Mouse (Mus musculus): ENCODE data around the gene Hsd3b1. TPM values are rescaled to one million over a fixed set of nuclear protein-coding genes. Genes with fewer than 3 reads are reported as not detected.
"Not testable (repeated sequence)": the region's sequence is repeated elsewhere in the genome, so short reads cannot be mapped to it uniquely, and the experiment has no call there.

Gene Hsd3b1
- total RNA-seq (2021), result not detected

- no peak for DNase-seq
Observed at GRCm38 (mm10) chr3:98859576-98859975, at the start of gene Hsd3b1. Hsd3b1 (minus strand) TSS chr3:98859794.

GRCm38 (mm10) chr3:98897606-98898005 is 38.0 kb upstream of the Hsd3b1 start:
- DNase-seq, result no peak

- DNase-seq, result no peak
Observed at GRCm38 (mm10) chr3:98895071-98895601, 35.5 kb upstream of the Hsd3b1 start.

- no peak for DNase-seq
Observed at GRCm38 (mm10) chr3:98893057-98893772, 33.6 kb upstream of the Hsd3b1 start, which contains the start of gene Hao2. Hao2 (minus strand) TSS chr3:98893239.

- no peak for DNase-seq
Observed at GRCm38 (mm10) chr3:98890430-98890829, 30.8 kb upstream of the Hsd3b1 start.

GRCm38 (mm10) chr3:98888206-98888605 is 28.6 kb upstream of the Hsd3b1 start:
- no peak for DNase-seq

GRCm38 (mm10) chr3:98880831-98881230 is 21.2 kb upstream of the Hsd3b1 start:
- no peak for DNase-seq

GRCm38 (mm10) chr3:98880216-98880615 is 20.6 kb upstream of the Hsd3b1 start:
- DNase-seq, result no peak

GRCm38 (mm10) chr3:98868219-98868618 is 8.6 kb upstream of the Hsd3b1 start:
- no peak for DNase-seq

- DNase-seq, result no peak
Observed at GRCm38 (mm10) chr3:98862800-98863199, 3.2 kb upstream of the Hsd3b1 start.

GRCm38 (mm10) chr3:98858051-98858450 is 1.5 kb downstream of the Hsd3b1 start:
- no peak for DNase-seq

- no peak for DNase-seq
Observed at GRCm38 (mm10) chr3:98856892-98857291, 2.7 kb downstream of the Hsd3b1 start.

- no peak for DNase-seq
Observed at GRCm38 (mm10) chr3:98855160-98855559, 4.4 kb downstream of the Hsd3b1 start.

- DNase-seq, result no peak
Observed at GRCm38 (mm10) chr3:98853685-98854084, 5.9 kb downstream of the Hsd3b1 start.

GRCm38 (mm10) chr3:98853051-98853450 is 6.5 kb downstream of the Hsd3b1 start:
- no peak for DNase-seq

- DNase-seq, result no peak
Observed at GRCm38 (mm10) chr3:98852631-98853030, 7.0 kb downstream of the Hsd3b1 start.

- no peak for DNase-seq
Observed at GRCm38 (mm10) chr3:98851853-98852252, 7.7 kb downstream of the Hsd3b1 start.

GRCm38 (mm10) chr3:98850262-98850661 is 9.3 kb downstream of the Hsd3b1 start:
- DNase-seq, result no peak

GRCm38 (mm10) chr3:98848898-98849297 is 10.7 kb downstream of the Hsd3b1 start:
- DNase-seq, result no peak

- DNase-seq, result no peak
Observed at GRCm38 (mm10) chr3:98814101-98814670, 45.4 kb downstream of the Hsd3b1 start, which contains the start of gene Hsd3b6. Hsd3b6 (minus strand) TSS chr3:98814443.

GRCm38 (mm10) chr3:98812653-98813052 is 46.9 kb downstream of the Hsd3b1 start:
- not testable (repeated sequence) for DNase-seq

GRCm38 (mm10) chr3:98805032-98805431 is 54.6 kb downstream of the Hsd3b1 start:
- not testable (repeated sequence) for DNase-seq
